Comparison of ENCODE assay signal across 8 mouse cellular contexts in the genomic region with DNA sequence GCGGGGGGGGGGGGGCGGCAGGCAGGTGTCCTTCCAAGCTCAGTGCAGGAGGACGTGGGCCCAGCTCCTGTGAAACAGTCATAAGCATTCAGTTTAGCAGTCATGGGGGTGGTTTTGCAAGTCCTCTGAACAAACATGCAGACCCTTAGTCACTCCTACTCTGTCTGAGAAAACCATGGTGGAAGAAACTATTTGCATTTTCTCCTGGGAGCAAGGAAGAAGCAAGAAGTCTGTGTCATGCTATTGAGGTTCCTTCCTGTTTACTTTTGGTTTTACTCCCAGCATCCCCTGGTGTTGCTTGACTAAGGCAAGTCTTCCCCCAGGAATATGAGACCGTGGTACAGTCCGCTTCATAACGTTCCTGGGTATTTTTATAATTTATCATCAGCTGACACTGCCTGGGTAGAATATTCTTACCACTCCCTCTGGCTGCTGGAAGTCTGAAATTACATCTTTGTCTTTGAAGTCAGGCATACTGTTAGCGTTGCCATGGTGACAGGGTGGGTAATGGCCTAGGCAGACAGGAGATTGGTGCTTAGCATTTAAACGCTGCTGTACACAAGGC.
DNase-seq lines count a peak whose midpoint lies in the region; ATAC-seq and TF ChIP-seq lines count a peak whose summit lies in the region.

No protein-coding gene starts in this region.

- no peaks in the 10 kb centered on the region for H3K36me3 ChIP-seq in ES-Bruce4 (ENCODE audit: control insufficient read depth, insufficient read depth, low read length, poor library complexity, severe bottlenecking)
- no peaks in the 10 kb centered on the region for H3K36me3 ChIP-seq in forebrain, embryonic 13.5 days (ENCODE audit: poor library complexity, severe bottlenecking)
- H3K36me3 ChIP-seq in lung, embryonic 15.5 days: no peaks in the 10 kb centered on the region
- H3K36me3 ChIP-seq in neural tube, embryonic 15.5 days: no peaks in the 10 kb centered on the region

- no peaks in the 10 kb centered on the region for H3K9me3 ChIP-seq in ES-Bruce4 (replicated peaks; ENCODE audit: control insufficient read depth, insufficient read depth, low read length, poor library complexity, severe bottlenecking)
- no peaks in the 10 kb centered on the region for H3K9me3 ChIP-seq in forebrain, embryonic 13.5 days (replicated peaks)
- no peaks in the 10 kb centered on the region for H3K9me3 ChIP-seq in lung, embryonic 15.5 days
- H3K9me3 ChIP-seq in neural tube, embryonic 15.5 days (replicated peaks): no peaks in the 10 kb centered on the region

- H3K27ac ChIP-seq in ES-Bruce4 (ENCODE audit: insufficient read depth, low read length): peak overlapping the region; percentile 50
- peak overlapping the region; percentile 82 for H3K27ac ChIP-seq in forebrain, embryonic 13.5 days
- H3K27ac ChIP-seq in lung, embryonic 15.5 days: peak overlapping the region; percentile 47
- H3K27ac ChIP-seq in neural tube, embryonic 15.5 days (replicated peaks): peak overlapping the region; percentile 67

- no peak for TF ChIP-seq EP300 in ES-Bruce4 (IDR thresholded peaks at IDR 0.05; ENCODE audit: insufficient read depth, low read depth, low read length)

- 24% methylated on average over 8 of the region's 8 CpGs for WGBS in forebrain, embryonic 13.5 days
- WGBS in lung, embryonic 15.5 days: 11% methylated on average over 8 of the region's 8 CpGs
- 6% methylated on average over 8 of the region's 8 CpGs for WGBS in neural tube, embryonic 15.5 days

- H3K4me3 ChIP-seq in ES-Bruce4 (ENCODE audit: low read depth, low read length): no peak overlapping the region
- no peak overlapping the region for H3K4me3 ChIP-seq in forebrain, embryonic 13.5 days
- no peak overlapping the region for H3K4me3 ChIP-seq in lung, embryonic 15.5 days
- no peak overlapping the region for H3K4me3 ChIP-seq in neural tube, embryonic 15.5 days (replicated peaks)

- ATAC-seq in forebrain, embryonic 13.5 days: peak; percentile 94
- ATAC-seq in lung, embryonic 15.5 days (ENCODE audit: borderline replicate concordance, extremely low read depth, low FRiP score, low TSS enrichment): peak; percentile 76
- ATAC-seq in neural tube, embryonic 15.5 days (ENCODE audit: low FRiP score): peak; percentile 90

- no peak for TF ChIP-seq CTCF in ES-Bruce4 (IDR thresholded peaks at IDR 0.05; ENCODE audit: low read depth, low read length)

- H3K4me2 ChIP-seq in forebrain, embryonic 13.5 days: peak overlapping the region; percentile 37
- peak overlapping the region; percentile 10; the same call in 1 of the 2 replicates for H3K4me2 ChIP-seq in lung, embryonic 15.5 days
- H3K4me2 ChIP-seq in neural tube, embryonic 15.5 days: peak overlapping the region; percentile 39

- H3K4me1 ChIP-seq in ES-Bruce4 (ENCODE audit: control insufficient read depth, insufficient read depth, low read length): peaks cover 2% of the 10 kb centered on the region
- peaks cover 67% of the 10 kb centered on the region for H3K4me1 ChIP-seq in forebrain, embryonic 13.5 days
- H3K4me1 ChIP-seq in lung, embryonic 15.5 days: peaks cover 30% of the 10 kb centered on the region
- peaks cover 54% of the 10 kb centered on the region for H3K4me1 ChIP-seq in neural tube, embryonic 15.5 days

- H3K27me3 ChIP-seq in ES-Bruce4 (ENCODE audit: control insufficient read depth, insufficient read depth, low read length, poor library complexity, severe bottlenecking): no peaks in the 10 kb centered on the region
- H3K27me3 ChIP-seq in forebrain, embryonic 13.5 days: no peaks in the 10 kb centered on the region
- H3K27me3 ChIP-seq in lung, embryonic 15.5 days: no peaks in the 10 kb centered on the region
- H3K27me3 ChIP-seq in neural tube, embryonic 15.5 days (replicated peaks): no peaks in the 10 kb centered on the region

- TF ChIP-seq POLR2A in ES-Bruce4 (IDR thresholded peaks at IDR 0.05; ENCODE audit: insufficient read depth, low read length): no peak

- DNase-seq in adrenal gland, postnatal 14 days: peak; percentile 82
- peak; percentile 53 for DNase-seq in heart, postnatal 4 days
- DNase-seq in layer of hippocampus, adult 11-12 months (ENCODE audit: low spot score): peak; percentile 73
- no peak for DNase-seq in urinary bladder, postnatal 4 days (ENCODE audit: low spot score in 2 of 2)

- H3K9ac ChIP-seq in ES-Bruce4 (ENCODE audit: low read depth, poor library complexity, severe bottlenecking): no peak overlapping the region
- H3K9ac ChIP-seq in forebrain, embryonic 13.5 days: no peak overlapping the region; the same call in 1 of the 2 replicates
- no peak overlapping the region for H3K9ac ChIP-seq in lung, embryonic 15.5 days
- no peak overlapping the region for H3K9ac ChIP-seq in neural tube, embryonic 15.5 days (replicated peaks)

Comparison
In these comparisons a context has a peak if more than half of its experiments do, and no peak if none do; other contexts are left out.
1. DNase-seq: peak in adrenal gland, postnatal 14 days (single experiment), heart, postnatal 4 days (single experiment) and layer of hippocampus, adult 11-12 months (single experiment); none in urinary bladder, postnatal 4 days (0 of 2).
2. Peak in every context shown above with its lines, with median percentiles within 50 percentile points of each other: H3K27ac ChIP-seq, ATAC-seq and H3K4me2 ChIP-seq.